Mouse (Mus musculus) splenic B cell, adult 2 months (primary cell): Measurements from ENCODE around the gene Rpl13.
A peak's percentile ranks its signal among the peaks of the same experiment; 100 is the strongest.
"Not testable (repeated sequence)": the region's sequence is repeated elsewhere in the genome, so short reads cannot be mapped to it uniquely, and the experiment has no call there.

Experiments used
- DNase-seq: peaks from one replicate; pipeline ENCODE4 v3.0.0-alpha.2; 2011; ENCODE audit warnings: low read depth, low spot score
- H3K27me3 ChIP-seq: 2 replicates; pipeline ENCODE4 v1.6.1; 2012; ENCODE audit warnings: mild to moderate bottlenecking, low read length, moderate library complexity, mixed read lengths; ENCODE audit not compliant: control insufficient read depth, poor library complexity, insufficient read depth, severe bottlenecking
- H3K36me3 ChIP-seq: 2 replicates; pipeline ENCODE4 v1.6.1; 2012; ENCODE audit warnings: mild to moderate bottlenecking, low read length, moderate library complexity, mixed read lengths; ENCODE audit not compliant: control insufficient read depth, poor library complexity, insufficient read depth, severe bottlenecking

The Rpl13 gene

GRCm38 (mm10) chr8:123101244-123101643 lies 906 bp upstream of the Rpl13 start:
- no peak for DNase-seq
- Histone ChIP-seq H3K27me3 (no peaks in the 10 kb centered on the region), H3K36me3 (peaks cover 14% of the 10 kb centered on the region)

- not testable (repeated sequence) for H3K27me3 ChIP-seq, DNase-seq
- peaks cover 13% of the 10 kb centered on the region for H3K36me3 ChIP-seq
Observed at GRCm38 (mm10) chr8:123102855-123103254, 705 bp downstream of the Rpl13 start.

- H3K27me3 ChIP-seq = no peaks in the 10 kb centered on the region
- DNase-seq = no peak
- peaks cover 13% of the 10 kb centered on the region for H3K36me3 ChIP-seq
Observed at GRCm38 (mm10) chr8:123103285-123103684, 1.1 kb downstream of the Rpl13 start.

- H3K27me3 ChIP-seq = no peaks in the 10 kb centered on the region
- H3K36me3 ChIP-seq = peaks cover 13% of the 10 kb centered on the region
- no peak for DNase-seq
Observed at GRCm38 (mm10) chr8:123104046-123104767, 2.1 kb downstream of the Rpl13 start.

- peak; percentile 80 for DNase-seq
- Histone ChIP-seq H3K36me3 (peaks cover 13% of the 10 kb centered on the region), H3K27me3 (no peaks in the 10 kb centered on the region)
Observed at GRCm38 (mm10) chr8:123105553-123106326, 3.6 kb downstream of the Rpl13 start.

GRCm38 (mm10) chr8:123106531-123106930 lies 4.4 kb downstream of the Rpl13 start:
- peaks cover 13% of the 10 kb centered on the region for H3K36me3 ChIP-seq
- H3K27me3 ChIP-seq = no peaks in the 10 kb centered on the region
- peak; percentile 52 for DNase-seq

GRCm38 (mm10) chr8:123108010-123108409 lies 5.9 kb downstream of the Rpl13 start:
- DNase-seq = peak; percentile 45
- H3K36me3 ChIP-seq = peaks cover 13% of the 10 kb centered on the region
- no peaks in the 10 kb centered on the region for H3K27me3 ChIP-seq

- Histone ChIP-seq H3K36me3 (peaks cover 11% of the 10 kb centered on the region), H3K27me3 (no peaks in the 10 kb centered on the region)
- DNase-seq = no peak
Observed at GRCm38 (mm10) chr8:123108953-123109352, 6.8 kb downstream of the Rpl13 start.

- peaks cover 2% of the 10 kb centered on the region; the same call in 1 of the 2 replicates for H3K36me3 ChIP-seq
Observed at GRCm38 (mm10) chr8:123110649-123111048, 8.5 kb downstream of the Rpl13 start.

GRCm38 (mm10) chr8:123112892-123113291 lies 10.7 kb downstream of the Rpl13 start:
- no peak for DNase-seq
- Histone ChIP-seq H3K27me3 (no peaks in the 10 kb centered on the region; the same call in 1 of the 2 replicates), H3K36me3 (no peaks in the 10 kb centered on the region)

More at GRCm38 (mm10) chr8:123110649-123111048, 8.5 kb downstream of the Rpl13 start:
- peak; percentile 75 for DNase-seq
- no peaks in the 10 kb centered on the region for H3K27me3 ChIP-seq

- no peaks in the 10 kb centered on the region for H3K36me3 ChIP-seq
- no peak for DNase-seq
- H3K27me3 ChIP-seq = no peaks in the 10 kb centered on the region; the same call in 1 of the 2 replicates
Observed at GRCm38 (mm10) chr8:123113908-123114469, 11.8 kb downstream of the Rpl13 start.

GRCm38 (mm10) chr8:123114644-123115043 lies 12.5 kb downstream of the Rpl13 start:
- Histone ChIP-seq H3K27me3 (no peaks in the 10 kb centered on the region; the same call in 1 of the 2 replicates), H3K36me3 (no peaks in the 10 kb centered on the region)
- no peak for DNase-seq

GRCm38 (mm10) chr8:123117127-123117731 lies 15.1 kb downstream of the Rpl13 start, which contains the start of gene Cpne7:
TSS of gene Cpne7 (plus strand) at chr8:123117374.
- no peaks in the 10 kb centered on the region for H3K36me3 ChIP-seq
- no peak for DNase-seq
- H3K27me3 ChIP-seq = no peaks in the 10 kb centered on the region; the same call in 1 of the 2 replicates

- Histone ChIP-seq H3K36me3 (no peaks in the 10 kb centered on the region), H3K27me3 (no peaks in the 10 kb centered on the region; the same call in 1 of the 2 replicates)
- no peak for DNase-seq
Observed at GRCm38 (mm10) chr8:123117744-123118143, 15.6 kb downstream of the Rpl13 start.
